Mouse (Mus musculus): ENCODE measurements around the gene Map3k19. TPM values are rescaled to one million over a fixed set of nuclear protein-coding genes. Genes with fewer than 3 reads are reported as not detected.

Map3k19 gene
- polyA plus RNA-seq, 1 experiment from 2014 or later = not detected

- Histone ChIP-seq H3K27me3 (ENCODE audit: insufficient read depth, poor library complexity, severe bottlenecking) (no peaks in the 10 kb centered on the region), H3K27ac (no peak overlapping the region), H3K9me3 (no peaks in the 10 kb centered on the region), H3K4me1 (peaks cover 6% of the 10 kb centered on the region; the same call in 1 of the 2 replicates), H3K36me3 (no peaks in the 10 kb centered on the region), H3K4me3 (no peak overlapping the region)
- DNase-seq (ENCODE audit: low spot score) = no peak
- 67% methylated on average over 4 of the region's 4 CpGs for WGBS
Observed at GRCm38 (mm10) chr1:127836619-127837018, 18.2 kb downstream of the Map3k19 start.

- WGBS = 47% methylated on average over 4 of the region's 4 CpGs
- Histone ChIP-seq H3K4me1 (peaks cover 6% of the 10 kb centered on the region; the same call in 1 of the 2 replicates), H3K27me3 (ENCODE audit: insufficient read depth, poor library complexity, severe bottlenecking) (no peaks in the 10 kb centered on the region), H3K4me3 (no peak overlapping the region), H3K9me3 (no peaks in the 10 kb centered on the region), H3K27ac (no peak overlapping the region), H3K36me3 (no peaks in the 10 kb centered on the region)
- DNase-seq (ENCODE audit: low spot score) = no peak
Observed at GRCm38 (mm10) chr1:127834202-127834601, 20.6 kb downstream of the Map3k19 start.

GRCm38 (mm10) chr1:127833714-127834113 lies 21.1 kb downstream of the Map3k19 start:
- Histone ChIP-seq H3K27ac (no peak overlapping the region), H3K4me3 (no peak overlapping the region), H3K4me1 (peaks cover 6% of the 10 kb centered on the region; the same call in 1 of the 2 replicates), H3K36me3 (no peaks in the 10 kb centered on the region), H3K9me3 (no peaks in the 10 kb centered on the region), H3K27me3 (ENCODE audit: insufficient read depth, poor library complexity, severe bottlenecking) (no peaks in the 10 kb centered on the region)
- DNase-seq (ENCODE audit: low spot score) = no peak
- 51% methylated on average over 2 of the region's 2 CpGs for whole genome bisulfite sequencing

- Histone ChIP-seq H3K27ac (no peak overlapping the region), H3K9me3 (no peaks in the 10 kb centered on the region), H3K4me1 (peaks cover 6% of the 10 kb centered on the region; the same call in 1 of the 2 replicates), H3K36me3 (no peaks in the 10 kb centered on the region), H3K27me3 (ENCODE audit: insufficient read depth, poor library complexity, severe bottlenecking) (no peaks in the 10 kb centered on the region), H3K4me3 (no peak overlapping the region)
- 82% methylated on average over 13 of the region's 13 CpGs for WGBS
- DNase-seq (ENCODE audit: low spot score) = no peak
Observed at GRCm38 (mm10) chr1:127830215-127830921, 24.5 kb downstream of the Map3k19 start.

- DNase-seq (ENCODE audit: low spot score) = no peak
- WGBS = 18% methylated on average over 2 of the region's 2 CpGs
- no peak overlapping the region for H3K27ac ChIP-seq
- H3K4me1 ChIP-seq = no peaks in the 10 kb centered on the region
- no peaks in the 10 kb centered on the region for H3K9me3 ChIP-seq
- no peak overlapping the region for H3K4me3 ChIP-seq
- no peaks in the 10 kb centered on the region for H3K36me3 ChIP-seq
- H3K27me3 ChIP-seq (ENCODE audit: insufficient read depth, poor library complexity, severe bottlenecking) = no peaks in the 10 kb centered on the region
Observed at GRCm38 (mm10) chr1:127827325-127827724, 27.5 kb downstream of the Map3k19 start.

- H3K27ac ChIP-seq = no peak overlapping the region
- no peaks in the 10 kb centered on the region for H3K9me3 ChIP-seq
- no peak overlapping the region for H3K4me3 ChIP-seq
- H3K36me3 ChIP-seq = no peaks in the 10 kb centered on the region
- peaks cover 6% of the 10 kb centered on the region; the same call in 1 of the 2 replicates for H3K4me1 ChIP-seq
- H3K27me3 ChIP-seq (ENCODE audit: insufficient read depth, poor library complexity, severe bottlenecking) = no peaks in the 10 kb centered on the region
- 86% methylated on average over 6 of the region's 6 CpGs for WGBS
- DNase-seq (ENCODE audit: low spot score) = no peak
Observed at GRCm38 (mm10) chr1:127816381-127816780, 38.5 kb downstream of the Map3k19 start.

GRCm38 (mm10) chr1:127812929-127813328 lies 41.9 kb downstream of the Map3k19 start:
- Histone ChIP-seq H3K4me3 (no peak overlapping the region), H3K27ac (no peak overlapping the region), H3K9me3 (no peaks in the 10 kb centered on the region), H3K27me3 (ENCODE audit: insufficient read depth, poor library complexity, severe bottlenecking) (no peaks in the 10 kb centered on the region), H3K4me1 (peaks cover 6% of the 10 kb centered on the region; the same call in 1 of the 2 replicates), H3K36me3 (no peaks in the 10 kb centered on the region)
- WGBS = 67% methylated on average over 7 of the region's 7 CpGs
- DNase-seq (ENCODE audit: low spot score) = no peak

GRCm38 (mm10) chr1:127808671-127809070 lies 46.2 kb downstream of the Map3k19 start:
- DNase-seq (ENCODE audit: low spot score) = no peak
- no peaks in the 10 kb centered on the region for H3K27me3 ChIP-seq (ENCODE audit: insufficient read depth, poor library complexity, severe bottlenecking)
- H3K9me3 ChIP-seq = no peaks in the 10 kb centered on the region
- no peak overlapping the region for H3K4me3 ChIP-seq
- 95% methylated on average over 7 of the region's 7 CpGs for WGBS
- no peak overlapping the region for H3K27ac ChIP-seq
- peaks cover 19% of the 10 kb centered on the region for H3K36me3 ChIP-seq
- peaks cover 6% of the 10 kb centered on the region; the same call in 1 of the 2 replicates for H3K4me1 ChIP-seq

GRCm38 (mm10) chr1:127802916-127803315 lies 51.9 kb downstream of the Map3k19 start:
- no peaks in the 10 kb centered on the region for H3K27me3 ChIP-seq (ENCODE audit: insufficient read depth, poor library complexity, severe bottlenecking)
- H3K9me3 ChIP-seq = no peaks in the 10 kb centered on the region
- no peak for DNase-seq (ENCODE audit: low spot score)
- no peak overlapping the region for H3K27ac ChIP-seq
- WGBS = 85% methylated on average over 8 of the region's 8 CpGs
- peaks cover 7% of the 10 kb centered on the region; the same call in 1 of the 2 replicates for H3K4me1 ChIP-seq
- no peak overlapping the region for H3K4me3 ChIP-seq
- H3K36me3 ChIP-seq = peaks cover 54% of the 10 kb centered on the region

- 91% methylated on average over 1 of the region's 1 CpGs for WGBS
- no peak for DNase-seq (ENCODE audit: low spot score)
- no peaks in the 10 kb centered on the region for H3K27me3 ChIP-seq (ENCODE audit: insufficient read depth, poor library complexity, severe bottlenecking)
- H3K4me1 ChIP-seq = peaks cover 8% of the 10 kb centered on the region; the same call in 1 of the 2 replicates
- H3K36me3 ChIP-seq = peaks cover 41% of the 10 kb centered on the region
- no peak overlapping the region for H3K27ac ChIP-seq
- H3K4me3 ChIP-seq = no peak overlapping the region
- no peaks in the 10 kb centered on the region for H3K9me3 ChIP-seq
Observed at GRCm38 (mm10) chr1:127796752-127797151, 58.1 kb downstream of the Map3k19 start.

GRCm38 (mm10) chr1:127796341-127796740 lies 58.5 kb downstream of the Map3k19 start:
- peaks cover 42% of the 10 kb centered on the region for H3K36me3 ChIP-seq

GRCm38 (mm10) chr1:127795087-127795769 lies 59.6 kb downstream of the Map3k19 start:
- no peaks in the 10 kb centered on the region for H3K9me3 ChIP-seq
- H3K4me1 ChIP-seq = peaks cover 8% of the 10 kb centered on the region; the same call in 1 of the 2 replicates
- H3K27ac ChIP-seq = no peak overlapping the region
- peaks cover 41% of the 10 kb centered on the region for H3K36me3 ChIP-seq
- DNase-seq (ENCODE audit: low spot score) = no peak
- no peaks in the 10 kb centered on the region for H3K27me3 ChIP-seq (ENCODE audit: insufficient read depth, poor library complexity, severe bottlenecking)
- no peak overlapping the region for H3K4me3 ChIP-seq
- WGBS = 90% methylated on average over 6 of the region's 6 CpGs

More at GRCm38 (mm10) chr1:127796341-127796740, 58.5 kb downstream of the Map3k19 start:
- 74% methylated on average over 4 of the region's 4 CpGs for WGBS
- Histone ChIP-seq H3K27ac (no peak overlapping the region), H3K4me3 (no peak overlapping the region), H3K9me3 (no peaks in the 10 kb centered on the region), H3K4me1 (peaks cover 8% of the 10 kb centered on the region; the same call in 1 of the 2 replicates), H3K27me3 (ENCODE audit: insufficient read depth, poor library complexity, severe bottlenecking) (no peaks in the 10 kb centered on the region)
- DNase-seq (ENCODE audit: low spot score) = no peak

- Histone ChIP-seq H3K27me3 (ENCODE audit: insufficient read depth, poor library complexity, severe bottlenecking) (no peaks in the 10 kb centered on the region), H3K27ac (no peak overlapping the region), H3K36me3 (peaks cover 30% of the 10 kb centered on the region), H3K4me1 (peaks cover 4% of the 10 kb centered on the region; the same call in 1 of the 2 replicates), H3K9me3 (no peaks in the 10 kb centered on the region), H3K4me3 (no peak overlapping the region)
- DNase-seq (ENCODE audit: low spot score) = no peak
- 98% methylated on average over 1 of the region's 1 CpGs for WGBS
Observed at GRCm38 (mm10) chr1:127793459-127793858, 61.4 kb downstream of the Map3k19 start.
